Mouse (Mus musculus): ENCODE results near the gene Slc43a1.
A peak's percentile ranks its signal among the peaks of the same experiment; 100 is the strongest.

GRCm38 (mm10) chr2:84826488-84827282 lies 12.0 kb upstream of the Slc43a1 start, which contains the start of gene Timm10:
- TF ChIP-seq CTCF (IDR thresholded peaks at IDR 0.05; ENCODE audit: low read depth, low read length) = no peak
- 0 out of 2 replicates have a peak, but pooled peaks have one; percentile 26 for TF ChIP-seq POLR2A (IDR thresholded peaks at IDR 0.05; ENCODE audit: extremely low read depth, insufficient read depth, low read length)
